Mouse (Mus musculus) limb, embryonic 13.5 days (tissue): ENCODE data around the gene Drd4. TPM values are rescaled to one million over a fixed set of nuclear protein-coding genes. Genes with fewer than 3 reads are reported as not detected.
A peak's percentile ranks its signal among the peaks of the same experiment; 100 is the strongest.
"Not testable (repeated sequence)": the region's sequence is repeated elsewhere in the genome, so short reads cannot be mapped to it uniquely, and the experiment has no call there.

ENCODE experiments used
- ATAC-seq: fragments of 200-750 bp; cut with Nextera tagmentation; 2 replicates; pipeline ENCODE4 v1.8.0; 2017; ENCODE audit warnings: low read depth, moderate number of reproducible peaks, moderate TSS enrichment; ENCODE audit not compliant: low FRiP score
- H3K27ac ChIP-seq: fragments of 300-500 bp; sonication (generic); 2 replicates; pipeline ENCODE4 v1.5.1; 2015; ENCODE audit warnings: inconsistent platforms, mild to moderate bottlenecking, moderate library complexity
- H3K27me3 ChIP-seq: fragments of 300-500 bp; sonication (generic); 2 replicates; pipeline ENCODE4 v1.6.1; 2015; ENCODE audit warnings: mild to moderate bottlenecking, inconsistent platforms
- H3K36me3 ChIP-seq: fragments of 300-500 bp; sonication (generic); 2 replicates; pipeline ENCODE4 v1.6.1; 2015; ENCODE audit warnings: inconsistent platforms, mild to moderate bottlenecking, moderate library complexity
- H3K4me1 ChIP-seq: fragments of 300-500 bp; sonication (generic); 2 replicates; pipeline ENCODE4 v1.6.1; 2015; ENCODE audit warnings: inconsistent platforms
- H3K4me2 ChIP-seq: fragments of 300-500 bp; sonication (generic); replicated peaks from 2 replicates; pipeline ENCODE4 v1.6.1; 2015; ENCODE audit warnings: inconsistent platforms, mild to moderate bottlenecking, moderate library complexity
- H3K4me3 ChIP-seq: fragments of 300-500 bp; sonication (generic); 2 replicates; pipeline ENCODE4 v1.5.1; 2015; ENCODE audit warnings: moderate library complexity, mild to moderate bottlenecking, inconsistent platforms
- H3K9ac ChIP-seq: fragments of 300-500 bp; sonication (generic); 2 replicates; pipeline ENCODE4 v1.6.1; 2015; ENCODE audit warnings: mild to moderate bottlenecking, inconsistent platforms
- H3K9me3 ChIP-seq: fragments of 300-500 bp; sonication (generic); 2 replicates; pipeline ENCODE4 v1.6.1; 2016; ENCODE audit warnings: inconsistent platforms
- WGBS: fragments of 180-500 bp; shearing (Covaris S2); methylation state at CpG from one replicate; pipeline ENCODE4 v1.1.7; 2015; 5-methylcytosine and 5-hydroxymethylcytosine counted together
- polyA plus RNA-seq: library from polyadenylated mRNA; unstranded; fragments of >200 nt; fragmentation: Nextera tagmentation; extraction: Ambion mirVana; gene quantifications from 2 replicates; pipeline ENCODE4 v1.2.1, GENCODE M21; 2015

The Drd4 gene
- 1.6 and 2.3 TPM in 2 replicates for polyA plus RNA-seq

DNA sequence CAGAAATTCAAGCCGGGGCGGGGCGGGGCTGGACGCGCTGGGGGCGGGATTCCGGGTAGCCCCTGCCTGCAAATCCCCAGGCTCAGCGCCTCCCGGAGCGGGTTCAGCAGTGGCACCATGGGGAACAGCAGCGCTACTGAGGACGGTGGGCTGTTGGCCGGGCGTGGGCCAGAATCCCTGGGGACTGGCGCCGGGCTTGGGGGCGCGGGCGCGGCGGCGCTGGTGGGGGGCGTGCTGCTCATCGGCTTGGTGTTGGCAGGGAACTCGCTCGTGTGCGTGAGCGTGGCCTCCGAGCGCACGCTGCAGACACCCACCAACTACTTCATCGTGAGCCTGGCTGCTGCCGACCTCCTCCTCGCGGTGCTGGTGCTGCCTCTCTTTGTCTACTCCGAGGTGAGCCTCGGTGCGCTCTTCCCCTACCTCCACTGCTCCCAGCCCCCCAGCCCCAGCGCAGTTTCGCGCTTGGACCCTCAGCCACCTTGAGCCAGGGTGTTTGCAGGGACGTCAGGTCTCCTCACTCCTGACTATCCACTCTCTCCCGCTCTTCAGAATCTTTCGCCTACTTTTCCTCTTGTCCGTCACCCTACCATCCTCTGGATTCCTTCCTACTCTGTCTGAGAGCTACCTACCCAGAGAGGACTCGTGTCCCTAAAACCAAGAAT is at the start of gene Drd4:
Drd4 (plus strand) TSS at position 86 of the 662 bp plus-strand sequence.
- Histone ChIP-seq H3K4me1 (peaks cover 29% of the 10 kb centered on the region), H3K36me3 (peaks cover 10% of the 10 kb centered on the region), H3K9ac (peak within 1 kb of the TSS; percentile 73), H3K9me3 (no peaks in the 10 kb centered on the region), H3K27ac (no peak within 1 kb of the TSS), H3K27me3 (peaks cover 62% of the 10 kb centered on the region), H3K4me3 (peak within 1 kb of the TSS; percentile 63), H3K4me2 (peak within 1 kb of the TSS; percentile 96)
- WGBS, result 1% methylated on average over 46 of the region's 46 CpGs
- peak; percentile 58; the same call in 1 of the 2 replicates for ATAC-seq

DNA sequence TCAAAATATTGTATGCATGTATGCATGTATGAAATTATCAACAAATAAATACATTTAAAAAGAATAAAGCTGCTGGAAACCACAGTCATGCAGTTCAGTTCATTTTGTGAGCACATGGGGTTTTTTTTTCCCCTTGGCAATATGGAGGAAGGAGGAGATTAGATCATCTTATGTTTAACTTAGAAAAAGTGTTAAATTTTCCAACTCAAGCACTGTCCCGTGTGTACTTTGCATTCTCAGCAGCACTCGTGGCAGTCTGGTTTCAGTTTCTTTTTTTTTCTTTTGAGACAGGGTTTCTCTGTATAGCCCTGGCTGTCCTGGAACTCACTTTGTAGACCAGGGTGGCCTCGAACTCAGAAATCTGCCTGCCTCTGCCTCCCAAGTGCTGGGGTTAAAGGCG is 41.3 kb upstream of the Drd4 start:
- WGBS, result 89% methylated on average over 4 of the region's 4 CpGs
- H3K4me1 ChIP-seq, H3K4me3 ChIP-seq, H3K9ac ChIP-seq, H3K27ac ChIP-seq, H3K4me2 ChIP-seq, H3K9me3 ChIP-seq, H3K27me3 ChIP-seq, ATAC-seq: not testable (repeated sequence)
- H3K36me3 ChIP-seq, result peaks cover 94% of the 10 kb centered on the region

DNA sequence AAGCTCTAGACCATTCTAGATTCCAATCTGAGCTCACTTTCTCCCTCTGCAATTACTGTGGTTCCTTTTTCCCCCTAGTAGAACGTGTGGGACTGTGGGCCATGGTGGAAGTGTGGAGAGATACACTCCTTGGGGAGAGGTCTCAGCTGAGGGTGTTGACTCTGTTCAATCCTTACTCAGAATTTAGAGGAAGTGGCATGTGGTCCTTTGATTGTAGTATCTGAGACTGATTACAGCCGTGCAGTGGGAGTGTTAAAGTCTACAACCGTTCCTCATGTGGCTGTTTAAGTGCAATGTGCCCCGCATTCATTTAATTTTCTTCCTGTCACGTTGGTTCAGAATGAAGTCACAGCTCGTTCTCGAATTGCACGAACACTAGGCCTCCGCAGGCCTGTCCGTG is 35.6 kb upstream of the Drd4 start:
- Histone ChIP-seq H3K36me3 (peaks cover 93% of the 10 kb centered on the region), H3K4me2 (no peak overlapping the region), H3K27ac (no peak overlapping the region), H3K9ac (no peak overlapping the region), H3K9me3 (no peaks in the 10 kb centered on the region), H3K4me1 (no peaks in the 10 kb centered on the region), H3K27me3 (no peaks in the 10 kb centered on the region), H3K4me3 (no peak overlapping the region)
- 94% methylated on average over 10 of the region's 10 CpGs for WGBS
- ATAC-seq, result no peak

DNA sequence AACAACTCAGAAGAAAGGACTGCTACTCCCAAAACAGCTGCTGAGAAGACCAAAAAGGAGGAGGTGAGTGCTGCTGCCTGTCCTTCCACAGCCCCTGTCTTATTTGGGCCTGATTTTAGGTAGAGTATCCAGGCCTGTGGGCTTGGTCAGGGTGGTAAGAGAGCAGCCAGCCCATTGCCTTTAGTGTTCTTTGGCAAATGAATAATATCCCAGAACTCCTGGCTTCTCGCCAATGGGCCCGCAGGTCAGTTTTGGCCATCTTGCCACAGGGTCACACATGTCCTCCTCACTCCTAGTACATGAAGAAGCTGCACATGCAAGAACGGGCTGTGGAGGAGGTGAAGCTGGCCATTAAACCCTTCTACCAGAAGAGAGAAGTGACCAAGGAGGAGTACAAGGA is 30.3 kb upstream of the Drd4 start:
- no peak overlapping the region for H3K27ac ChIP-seq
- peaks cover 80% of the 10 kb centered on the region for H3K36me3 ChIP-seq
- 88% methylated on average over 3 of the region's 3 CpGs for WGBS

DNA sequence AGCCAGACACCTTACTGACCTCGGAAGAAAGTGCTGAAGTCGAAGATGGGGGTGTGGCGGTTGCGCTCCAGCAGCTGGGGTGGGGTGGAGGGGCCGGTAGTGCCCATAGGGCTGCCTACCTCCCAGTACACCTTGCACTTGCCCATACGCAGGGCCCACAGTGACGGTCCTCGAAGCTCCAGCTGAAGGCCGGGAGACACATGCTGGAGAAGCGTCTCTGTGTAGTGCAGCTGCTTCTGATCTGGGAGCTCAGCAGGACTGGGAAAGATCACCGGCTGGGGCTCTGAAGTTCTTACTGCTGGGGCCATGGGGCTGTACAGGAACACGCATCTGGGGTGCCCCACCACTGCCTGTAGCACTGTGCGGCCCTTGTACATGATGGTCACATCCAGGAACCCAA is 28.2 kb upstream of the Drd4 start:
- no peak overlapping the region for H3K4me2 ChIP-seq
- no peak overlapping the region for H3K4me3 ChIP-seq
- no peaks in the 10 kb centered on the region for H3K9me3 ChIP-seq
- 84% methylated on average over 13 of the region's 13 CpGs for WGBS
- H3K36me3 ChIP-seq, result peaks cover 59% of the 10 kb centered on the region
- no peaks in the 10 kb centered on the region for H3K27me3 ChIP-seq
- no peak for ATAC-seq
- H3K9ac ChIP-seq, result no peak overlapping the region
- peaks cover 19% of the 10 kb centered on the region for H3K4me1 ChIP-seq
- H3K27ac ChIP-seq, result no peak overlapping the region

More for the DNA sequence above, 30.3 kb upstream of the Drd4 start:
- H3K9ac ChIP-seq, result no peak overlapping the region
- H3K4me2 ChIP-seq, result no peak overlapping the region
- H3K9me3 ChIP-seq, result no peaks in the 10 kb centered on the region
- no peak for ATAC-seq
- H3K4me1 ChIP-seq, result peaks cover 17% of the 10 kb centered on the region
- no peaks in the 10 kb centered on the region for H3K27me3 ChIP-seq
- no peak overlapping the region for H3K4me3 ChIP-seq

DNA sequence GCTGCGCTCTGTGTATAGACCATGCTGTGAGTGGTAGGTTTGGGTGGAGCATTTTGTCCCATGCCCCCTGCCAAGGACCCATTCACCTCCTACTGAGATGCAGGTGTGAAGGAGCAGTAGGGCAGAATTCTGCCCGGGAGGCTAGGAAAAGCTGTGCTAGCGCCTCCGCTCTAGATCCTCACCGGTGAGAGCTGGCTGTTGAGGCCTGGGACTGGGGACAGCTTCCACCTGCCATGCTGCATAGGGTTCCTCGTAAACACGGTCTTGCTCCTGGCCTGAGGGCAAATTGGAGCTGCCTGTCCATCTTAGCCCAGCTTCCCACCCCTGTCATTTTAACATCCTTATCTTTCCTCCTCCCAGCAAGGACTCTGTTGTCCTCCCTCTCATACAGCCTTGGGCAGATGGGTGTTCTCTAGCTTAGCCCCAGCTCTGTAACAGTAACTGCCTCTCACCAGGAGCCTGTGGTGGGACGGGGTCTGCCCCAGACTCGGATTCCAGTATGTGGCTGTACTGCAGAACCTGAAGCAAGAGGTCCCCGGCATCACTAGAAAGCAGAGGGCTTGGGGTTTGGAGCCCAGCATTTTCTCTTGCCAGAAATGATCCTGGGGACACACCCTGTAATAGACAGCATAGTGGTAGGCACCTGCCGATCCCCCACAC is 27.6 kb upstream of the Drd4 start:
- Histone ChIP-seq H3K4me3 (no peak overlapping the region), H3K27me3 (no peaks in the 10 kb centered on the region), H3K9ac (no peak overlapping the region), H3K4me2 (no peak overlapping the region), H3K27ac (no peak overlapping the region), H3K4me1 (peaks cover 19% of the 10 kb centered on the region), H3K9me3 (no peaks in the 10 kb centered on the region), H3K36me3 (peaks cover 54% of the 10 kb centered on the region)
- WGBS, result 68% methylated on average over 11 of the region's 11 CpGs
- no peak for ATAC-seq

DNA sequence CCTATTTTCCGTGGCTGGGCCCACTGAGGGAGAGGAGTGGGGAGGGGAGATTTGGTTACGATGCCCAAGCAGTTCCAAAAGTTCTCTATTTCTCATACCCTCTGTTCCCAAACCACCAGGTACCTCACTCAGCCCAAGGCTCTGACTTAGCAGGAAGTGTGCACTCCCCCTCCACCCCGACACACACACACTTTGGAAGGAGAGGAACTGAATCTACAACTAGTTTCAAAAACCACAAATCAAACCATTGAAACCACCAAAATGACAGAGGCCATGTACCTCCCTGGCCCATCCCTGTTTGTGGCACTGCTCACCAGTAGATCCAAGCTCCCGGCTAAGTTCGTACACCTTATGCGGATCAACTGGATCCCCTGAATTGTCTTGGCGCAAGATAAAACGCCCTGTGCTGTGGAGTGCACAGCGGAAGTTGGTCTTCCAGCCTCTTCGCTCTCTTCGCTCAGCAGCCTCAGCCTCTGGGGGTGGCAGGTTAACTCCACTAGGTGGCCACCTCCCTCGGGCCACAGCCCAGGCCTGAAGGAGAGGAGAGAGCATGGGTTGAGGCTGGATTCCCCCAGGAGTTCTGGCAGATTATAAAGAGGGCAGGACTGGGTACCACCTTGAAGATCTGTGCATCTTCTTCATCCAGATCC is 26.9 kb upstream of the Drd4 start:
- H3K36me3 ChIP-seq, result peaks cover 46% of the 10 kb centered on the region
- WGBS, result 33% methylated on average over 12 of the region's 12 CpGs
- H3K4me2 ChIP-seq, result peak overlapping the region; percentile 84
- no peak overlapping the region for H3K27ac ChIP-seq
- H3K4me3 ChIP-seq, result no peak overlapping the region
- H3K9ac ChIP-seq, result 0 out of 2 replicates have a peak overlapping the region, but pooled peaks have one; percentile 13
- H3K9me3 ChIP-seq, result no peaks in the 10 kb centered on the region
- 0 out of 2 replicates have a peak, but pooled peaks have one; percentile 16 for ATAC-seq
- no peaks in the 10 kb centered on the region for H3K27me3 ChIP-seq
- peaks cover 19% of the 10 kb centered on the region for H3K4me1 ChIP-seq

DNA sequence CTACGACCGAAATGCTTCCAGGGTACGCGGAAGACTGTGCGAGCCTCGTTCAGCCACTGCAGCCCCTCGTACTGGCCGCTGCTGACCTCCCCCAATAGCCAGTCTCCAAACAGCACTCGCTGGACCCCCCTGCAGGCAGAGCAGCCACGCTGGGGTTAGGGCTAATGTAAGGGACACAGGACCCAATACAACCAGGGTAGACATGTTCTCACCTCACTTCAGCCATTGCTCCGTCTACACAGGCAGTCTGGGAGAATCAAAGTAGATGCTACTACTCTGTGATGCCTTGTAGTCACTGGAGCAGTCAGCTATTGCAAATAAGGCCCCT is 26.4 kb upstream of the Drd4 start:
- Histone ChIP-seq H3K9me3 (no peaks in the 10 kb centered on the region), H3K4me3 (peak overlapping the region; percentile 50; the same call in 1 of the 2 replicates), H3K27ac (no peak overlapping the region; the same call in 1 of the 2 replicates), H3K4me2 (peak overlapping the region; percentile 84), H3K9ac (no peak overlapping the region), H3K36me3 (peaks cover 42% of the 10 kb centered on the region), H3K4me1 (peaks cover 19% of the 10 kb centered on the region), H3K27me3 (no peaks in the 10 kb centered on the region)
- ATAC-seq, result no peak
- WGBS, result 37% methylated on average over 11 of the region's 11 CpGs

DNA sequence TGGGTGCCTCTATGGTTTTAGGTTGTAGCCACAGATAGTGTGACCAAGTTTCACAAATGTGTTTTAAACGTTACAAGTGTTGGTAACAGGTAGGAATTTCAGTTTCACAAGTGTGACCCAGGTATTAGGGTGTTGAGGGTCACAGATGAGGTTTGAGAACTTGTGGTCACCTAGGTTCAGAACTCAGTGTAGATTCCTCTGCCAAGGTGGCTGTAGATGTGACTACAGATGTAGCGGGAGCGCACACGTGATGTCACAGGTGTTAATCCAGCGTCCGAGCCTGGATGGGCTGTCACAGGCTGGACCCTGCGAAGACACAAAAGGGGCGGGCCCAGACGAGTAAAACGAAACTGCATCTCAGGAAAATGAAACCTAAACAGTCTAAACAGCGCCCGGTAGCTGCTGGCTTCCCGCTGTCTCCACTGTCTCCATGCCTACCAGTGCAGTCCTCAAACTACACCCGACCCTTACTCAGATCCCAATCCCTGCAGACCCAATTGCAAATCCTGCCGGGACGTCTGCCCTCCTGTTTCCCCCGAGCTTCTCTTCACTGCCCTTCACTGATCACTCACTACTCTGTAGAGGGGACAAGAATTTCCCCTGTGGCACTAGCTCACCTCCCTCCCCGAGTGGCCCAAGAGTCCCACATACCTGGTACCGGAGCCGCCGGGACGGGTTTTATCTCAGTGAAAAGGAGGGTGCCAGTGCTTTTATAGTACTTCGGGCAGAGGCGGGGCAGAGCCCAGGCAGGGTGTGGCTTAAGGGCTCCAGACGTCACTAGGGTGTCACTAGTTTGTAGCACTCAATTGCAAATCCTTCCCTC is 25.9 kb upstream of the Drd4 start, which contains the start of gene Irf7:
Irf7 (minus strand) TSS at position 743 of the 823 bp plus-strand sequence.
- WGBS, result 8% methylated on average over 25 of the region's 25 CpGs
- peak; percentile 34; the same call in 1 of the 2 replicates for ATAC-seq
- no peaks in the 10 kb centered on the region for H3K9me3 ChIP-seq
- peak within 1 kb of the TSS; percentile 70 for H3K9ac ChIP-seq
- peaks cover 36% of the 10 kb centered on the region for H3K36me3 ChIP-seq
- peak within 1 kb of the TSS; percentile 84 for H3K4me2 ChIP-seq
- H3K27ac ChIP-seq, result no peak within 1 kb of the TSS; the same call in 1 of the 2 replicates
- peak within 1 kb of the TSS; percentile 50 for H3K4me3 ChIP-seq
- peaks cover 19% of the 10 kb centered on the region for H3K4me1 ChIP-seq
- H3K27me3 ChIP-seq, result no peaks in the 10 kb centered on the region

DNA sequence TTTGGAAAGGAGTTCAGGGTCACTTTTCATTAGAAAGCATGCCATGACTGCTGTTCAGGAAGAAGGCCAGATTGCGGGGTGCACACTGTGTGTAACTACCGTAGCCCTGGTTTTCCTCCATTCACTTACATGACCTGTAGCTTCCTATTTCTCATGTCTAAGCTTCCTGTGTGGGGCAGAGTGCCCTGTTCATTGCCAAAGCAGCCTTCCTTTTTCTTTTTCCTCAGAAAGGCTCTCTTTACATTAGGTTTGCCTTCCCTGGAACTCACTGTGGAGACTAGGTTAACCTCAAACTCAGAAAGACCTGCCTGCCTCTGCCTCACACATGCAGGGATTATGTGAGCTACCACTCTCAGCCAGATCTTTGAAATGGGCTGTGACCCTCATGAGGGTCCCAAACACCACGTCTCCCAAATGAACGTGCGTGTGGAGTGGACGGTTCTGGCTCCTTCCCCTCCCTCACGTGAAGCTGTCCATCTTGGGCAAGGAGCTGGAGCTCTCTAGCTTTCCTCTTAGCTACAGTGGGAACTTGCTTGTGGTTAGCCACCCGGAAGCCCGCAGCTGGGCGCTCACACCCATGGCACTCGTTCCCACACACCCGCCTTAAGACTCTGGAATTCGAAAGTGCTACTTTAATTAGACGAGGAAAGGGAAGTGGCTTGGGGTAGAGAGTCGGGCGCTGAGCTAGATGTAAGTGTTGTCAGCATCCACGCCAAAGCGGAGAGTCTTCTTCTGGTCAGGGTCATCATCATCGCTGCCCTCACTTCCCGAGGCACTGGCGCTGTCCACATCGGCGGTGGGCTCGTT is 23.1 kb upstream of the Drd4 start:
- no peaks in the 10 kb centered on the region for H3K27me3 ChIP-seq
- H3K27ac ChIP-seq, result no peak overlapping the region
- H3K9ac ChIP-seq, result no peak overlapping the region
- 72% methylated on average over 24 of the region's 24 CpGs for WGBS
- H3K4me2 ChIP-seq, result no peak overlapping the region; the same call in 1 of the 2 replicates
- no peaks in the 10 kb centered on the region for H3K9me3 ChIP-seq
- peaks cover 9% of the 10 kb centered on the region for H3K36me3 ChIP-seq
- ATAC-seq, result no peak
- no peak overlapping the region for H3K4me3 ChIP-seq
- peaks cover 19% of the 10 kb centered on the region for H3K4me1 ChIP-seq

DNA sequence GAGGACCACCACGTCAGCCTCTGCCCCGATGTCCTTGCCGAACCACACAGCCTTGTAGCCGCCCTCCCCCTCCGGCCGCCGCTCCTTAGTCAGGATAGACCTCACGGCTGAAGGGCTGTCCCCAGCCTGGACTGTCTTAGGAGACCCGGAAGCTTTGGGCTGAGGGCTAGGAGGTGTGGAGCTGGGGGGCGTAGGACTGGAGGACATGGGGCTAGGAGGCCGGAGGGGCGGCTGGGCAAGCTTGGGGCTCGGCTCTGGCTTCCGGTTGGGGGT is 22.6 kb upstream of the Drd4 start:
- H3K4me1 ChIP-seq, result peaks cover 19% of the 10 kb centered on the region
- peaks cover 3% of the 10 kb centered on the region; the same call in 1 of the 2 replicates for H3K36me3 ChIP-seq
- ATAC-seq, result no peak
- no peak overlapping the region for H3K9ac ChIP-seq
- H3K4me3 ChIP-seq, result no peak overlapping the region
- H3K4me2 ChIP-seq, result no peak overlapping the region; the same call in 1 of the 2 replicates
- H3K27ac ChIP-seq, result no peak overlapping the region
- WGBS, result 82% methylated on average over 14 of the region's 14 CpGs
- H3K27me3 ChIP-seq, result no peaks in the 10 kb centered on the region
- H3K9me3 ChIP-seq, result no peaks in the 10 kb centered on the region
